Mouse (Mus musculus) cortical plate, adult 2 months (tissue): Measurements from ENCODE around the gene Tango2.

Experiments used
- CTCF ChIP-seq: fragments of 200-500 bp; IDR thresholded peaks from 2 replicates; pipeline ENCODE4 v1.5.1; 2011; ENCODE audit warnings: mild to moderate bottlenecking, control low read depth, low read length; ENCODE audit not compliant: insufficient read depth; ENCODE audit errors: extremely low read depth
- POLR2A ChIP-seq: fragments of 200-500 bp; IDR thresholded peaks from 2 replicates; pipeline ENCODE4 v1.6.1; 2011; ENCODE audit warnings: mild to moderate bottlenecking, low read length, control low read depth; ENCODE audit not compliant: insufficient read depth; ENCODE audit errors: extremely low read depth

- TF ChIP-seq POLR2A (no peak), CTCF (no peak)
Measured at GRCm38 (mm10) chr16:18342076-18342475, 5.8 kb downstream of the Tango2 start.
